Mouse (Mus musculus) stomach, embryonic 15.5 days (tissue): ENCODE measurements at regions not wholly inside any gene's neighbourhood (a gene's known extent, or its start where the extent isn't known, plus 50 kb on each side); places are given as distances from the start of the nearest gene placed in this dataset.
A peak's percentile ranks its signal among the peaks of the same experiment; 100 is the strongest.

Source experiments
- ATAC-seq: fragments of 200-750 bp; cut with Nextera tagmentation; 2 replicates; pipeline ENCODE4 v1.8.0; 2017; ENCODE audit warnings: low read depth, moderate number of reproducible peaks, moderate TSS enrichment; ENCODE audit not compliant: insufficient read depth, low FRiP score
- H3K27ac ChIP-seq: fragments of 300-500 bp; sonication (generic); 2 replicates; pipeline ENCODE4 v1.5.1; 2015; ENCODE audit warnings: mild to moderate bottlenecking, inconsistent platforms
- H3K27me3 ChIP-seq: fragments of 300-500 bp; sonication (generic); replicated peaks from 2 replicates; pipeline ENCODE4 v1.6.1; 2015; ENCODE audit warnings: inconsistent platforms
- H3K36me3 ChIP-seq: fragments of 300-500 bp; sonication (generic); 2 replicates; pipeline ENCODE4 v1.6.1; 2015; ENCODE audit warnings: inconsistent platforms
- H3K4me1 ChIP-seq: fragments of 300-500 bp; sonication (generic); 2 replicates; pipeline ENCODE4 v1.6.1; 2015; ENCODE audit warnings: inconsistent platforms
- H3K4me2 ChIP-seq: fragments of 300-500 bp; sonication (generic); 2 replicates; pipeline ENCODE4 v1.6.1; 2015; ENCODE audit warnings: mild to moderate bottlenecking, inconsistent platforms
- H3K4me3 ChIP-seq: fragments of 300-500 bp; sonication (generic); replicated peaks from 2 replicates; pipeline ENCODE4 v1.5.1; 2015; ENCODE audit warnings: inconsistent platforms
- H3K9ac ChIP-seq: fragments of 300-500 bp; sonication (generic); 2 replicates; pipeline ENCODE4 v1.6.1; 2015; ENCODE audit warnings: inconsistent platforms
- H3K9me3 ChIP-seq: fragments of 300-500 bp; sonication (generic); 2 replicates; pipeline ENCODE4 v1.6.1; 2016; ENCODE audit warnings: inconsistent platforms
- WGBS: fragments of 180-500 bp; shearing (Covaris S2); methylation state at CpG from one replicate; pipeline ENCODE4 v1.1.7; 2015; 5-methylcytosine and 5-hydroxymethylcytosine counted together

- WGBS = 66% methylated on average over 5 of the region's 5 CpGs
- Histone ChIP-seq H3K27ac (no peak overlapping the region), H3K4me1 (no peaks in the 10 kb centered on the region), H3K36me3 (no peaks in the 10 kb centered on the region), H3K4me2 (no peak overlapping the region), H3K9me3 (no peaks in the 10 kb centered on the region), H3K4me3 (no peak overlapping the region), H3K9ac (no peak overlapping the region), H3K27me3 (no peaks in the 10 kb centered on the region)
- no peak for ATAC-seq
These were observed 72.6 kb upstream of the Foxn2 start for GRCm38 (mm10) chr17:88367876-88368275.

DNA sequence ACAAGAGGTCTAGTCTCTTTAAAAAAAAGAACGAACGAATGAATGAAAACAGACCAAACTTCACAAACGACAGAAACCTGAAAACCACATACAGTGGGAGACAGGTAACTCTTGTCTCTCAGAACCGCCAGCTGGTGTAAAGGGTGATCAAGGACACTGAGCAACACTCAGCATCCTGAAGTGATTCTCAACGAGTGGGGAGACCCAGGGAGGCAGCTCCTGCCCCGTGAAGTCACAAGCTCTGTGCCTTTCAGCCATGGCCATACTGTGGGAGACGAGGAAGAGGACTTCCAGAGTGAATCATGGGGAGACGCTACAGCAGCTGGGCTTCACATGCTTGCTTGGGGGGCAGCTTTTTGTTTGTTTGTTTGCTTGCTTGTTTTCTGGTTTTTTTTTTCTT is 70.5 kb upstream of the Foxn2 start:
- Histone ChIP-seq H3K9ac (no peak overlapping the region), H3K4me1 (no peaks in the 10 kb centered on the region), H3K4me3 (no peak overlapping the region), H3K9me3 (no peaks in the 10 kb centered on the region), H3K27me3 (no peaks in the 10 kb centered on the region), H3K27ac (no peak overlapping the region), H3K36me3 (no peaks in the 10 kb centered on the region), H3K4me2 (no peak overlapping the region)
- WGBS = 77% methylated on average over 8 of the region's 8 CpGs
- no peak for ATAC-seq

- no peaks in the 10 kb centered on the region for H3K27me3 ChIP-seq
- ATAC-seq = no peak
- H3K27ac ChIP-seq = no peak overlapping the region
- H3K9me3 ChIP-seq = no peaks in the 10 kb centered on the region
- H3K9ac ChIP-seq = no peak overlapping the region
- H3K4me1 ChIP-seq = no peaks in the 10 kb centered on the region
- 67% methylated on average over 9 of the region's 9 CpGs for WGBS
- no peak overlapping the region for H3K4me3 ChIP-seq
- no peaks in the 10 kb centered on the region for H3K36me3 ChIP-seq
- no peak overlapping the region for H3K4me2 ChIP-seq
These were observed 69.8 kb upstream of the Foxn2 start for GRCm38 (mm10) chr17:88370676-88371075.

GRCm38 (mm10) chr17:88378505-88378904 is 62.0 kb upstream of the Foxn2 start:
- Histone ChIP-seq H3K27me3 (no peaks in the 10 kb centered on the region), H3K9me3 (no peaks in the 10 kb centered on the region), H3K4me2 (no peak overlapping the region), H3K4me3 (no peak overlapping the region), H3K9ac (no peak overlapping the region), H3K27ac (no peak overlapping the region), H3K36me3 (no peaks in the 10 kb centered on the region), H3K4me1 (no peaks in the 10 kb centered on the region)
- no peak for ATAC-seq
- WGBS = 94% methylated on average over 5 of the region's 5 CpGs

DNA sequence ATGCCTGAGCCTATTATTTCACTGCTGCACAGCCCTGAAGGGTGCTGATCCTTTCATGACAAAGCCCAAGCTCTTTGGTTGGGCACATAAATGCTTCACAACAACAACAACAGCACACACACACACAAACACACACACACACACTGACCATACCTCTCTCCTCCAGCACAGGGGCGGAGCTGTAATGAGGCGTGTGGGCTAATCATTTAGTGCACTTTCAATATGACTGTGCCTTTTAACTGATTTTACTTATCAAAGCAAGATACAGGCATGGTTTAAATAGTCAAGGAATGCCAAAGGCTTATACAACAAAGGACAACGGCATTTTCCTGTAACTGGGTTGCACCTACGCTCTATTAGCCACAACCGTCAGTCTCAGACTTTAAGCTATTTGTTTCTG is 61.1 kb upstream of the Foxn2 start:
- Histone ChIP-seq H3K36me3 (no peaks in the 10 kb centered on the region), H3K9ac (no peak overlapping the region), H3K4me3 (no peak overlapping the region), H3K27ac (no peak overlapping the region), H3K27me3 (no peaks in the 10 kb centered on the region), H3K4me1 (no peaks in the 10 kb centered on the region), H3K9me3 (no peaks in the 10 kb centered on the region), H3K4me2 (no peak overlapping the region)
- ATAC-seq = no peak
- 82% methylated on average over 5 of the region's 5 CpGs for WGBS

GRCm38 (mm10) chr17:88381106-88381505 is 59.4 kb upstream of the Foxn2 start:
- H3K27me3 ChIP-seq = no peaks in the 10 kb centered on the region
- no peak overlapping the region for H3K27ac ChIP-seq
- no peak overlapping the region for H3K4me3 ChIP-seq
- ATAC-seq = no peak
- H3K4me1 ChIP-seq = no peaks in the 10 kb centered on the region
- no peak overlapping the region for H3K9ac ChIP-seq
- WGBS = 49% methylated on average over 9 of the region's 9 CpGs
- no peak overlapping the region for H3K4me2 ChIP-seq
- H3K36me3 ChIP-seq = no peaks in the 10 kb centered on the region
- H3K9me3 ChIP-seq = no peaks in the 10 kb centered on the region

DNA sequence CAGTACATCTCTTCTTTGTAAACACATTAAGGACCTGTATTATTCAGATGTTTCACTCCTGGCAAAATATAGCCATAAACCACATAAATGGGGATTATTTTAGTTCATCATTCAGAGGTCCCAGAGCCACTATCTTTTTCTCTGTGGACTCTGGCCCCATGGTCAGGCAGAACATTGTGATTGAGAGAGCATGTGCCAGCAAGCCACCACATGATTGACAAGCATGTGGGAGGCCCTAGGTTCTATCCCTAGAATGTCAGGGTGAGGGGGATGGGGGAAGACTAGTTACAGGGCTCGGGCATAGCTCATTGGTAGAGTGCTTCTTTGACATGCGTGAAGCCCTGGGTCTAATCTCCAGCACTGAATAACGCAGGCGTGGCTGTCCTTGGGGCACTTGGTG is 57.1 kb upstream of the Foxn2 start:
- Histone ChIP-seq H3K36me3 (no peaks in the 10 kb centered on the region), H3K9ac (no peak overlapping the region), H3K4me3 (no peak overlapping the region), H3K4me1 (no peaks in the 10 kb centered on the region), H3K4me2 (no peak overlapping the region), H3K9me3 (no peaks in the 10 kb centered on the region), H3K27ac (no peak overlapping the region), H3K27me3 (no peaks in the 10 kb centered on the region)
- WGBS = 74% methylated on average over 4 of the region's 4 CpGs
- no peak for ATAC-seq

- Histone ChIP-seq H3K4me1 (no peaks in the 10 kb centered on the region), H3K27ac (no peak overlapping the region), H3K4me2 (no peak overlapping the region), H3K36me3 (no peaks in the 10 kb centered on the region), H3K9me3 (no peaks in the 10 kb centered on the region), H3K9ac (no peak overlapping the region), H3K27me3 (no peaks in the 10 kb centered on the region), H3K4me3 (no peak overlapping the region)
- 79% methylated on average over 15 of the region's 15 CpGs for WGBS
- no peak for ATAC-seq
These were observed 52.0 kb upstream of the Foxn2 start for GRCm38 (mm10) chr17:88388441-88388951.

GRCm38 (mm10) chr17:88389668-88390461 is 50.6 kb upstream of the Foxn2 start:
- Histone ChIP-seq H3K4me1 (no peaks in the 10 kb centered on the region), H3K9me3 (no peaks in the 10 kb centered on the region), H3K27ac (no peak overlapping the region), H3K27me3 (no peaks in the 10 kb centered on the region), H3K4me2 (no peak overlapping the region), H3K36me3 (no peaks in the 10 kb centered on the region), H3K9ac (no peak overlapping the region), H3K4me3 (no peak overlapping the region)
- 0 out of 2 replicates have a peak, but pooled peaks have one; percentile 35 for ATAC-seq
- 43% methylated on average over 14 of the region's 14 CpGs for WGBS
